Mouse (Mus musculus): ENCODE data around the gene Wee1. TPM values are rescaled to one million over a fixed set of nuclear protein-coding genes. Genes with fewer than 3 reads are reported as not detected.
"Not testable (repeated sequence)": the region's sequence is repeated elsewhere in the genome, so short reads cannot be mapped to it uniquely, and the experiment has no call there.

The Wee1 gene
- polyA plus RNA-seq, 1 experiment from 2014 or later: 35.7 TPM

GRCm38 (mm10) chr7:110138538-110138937 lies 16.7 kb downstream of the Wee1 start:
- no peaks in the 10 kb centered on the region for H3K4me1 ChIP-seq (ENCODE audit: control insufficient read depth, insufficient read depth, low read length)
- no peaks in the 10 kb centered on the region for H3K9me3 ChIP-seq (ENCODE audit: control insufficient read depth, low read length)
- no peak overlapping the region for H3K4me3 ChIP-seq (ENCODE audit: low read length)
- H3K36me3 ChIP-seq (ENCODE audit: control insufficient read depth, insufficient read depth, low read length): peaks cover 98% of the 10 kb centered on the region
- ATAC-seq (ENCODE audit: low FRiP score, low TSS enrichment): no peak
- no peaks in the 10 kb centered on the region for H3K27me3 ChIP-seq (ENCODE audit: control insufficient read depth, insufficient read depth, low read length)
- no peak overlapping the region for H3K27ac ChIP-seq (ENCODE audit: low read depth, low read length)
- H3K4me2 ChIP-seq (replicated peaks; ENCODE audit: low read depth, low read length): no peak overlapping the region
- 83% methylated on average over 2 of the region's 2 CpGs for WGBS
- H3K9ac ChIP-seq (ENCODE audit: low read depth, low read length): no peak overlapping the region

- 89% methylated on average over 1 of the region's 1 CpGs for WGBS
- Histone ChIP-seq H3K27me3 (ENCODE audit: control insufficient read depth, insufficient read depth, low read length) (no peaks in the 10 kb centered on the region), H3K27ac (ENCODE audit: low read depth, low read length) (no peak overlapping the region), H3K9me3 (ENCODE audit: control insufficient read depth, low read length) (no peaks in the 10 kb centered on the region), H3K36me3 (ENCODE audit: control insufficient read depth, insufficient read depth, low read length) (peaks cover 60% of the 10 kb centered on the region), H3K4me2 (replicated peaks; ENCODE audit: low read depth, low read length) (no peak overlapping the region), H3K4me3 (ENCODE audit: low read length) (no peak overlapping the region), H3K4me1 (ENCODE audit: control insufficient read depth, insufficient read depth, low read length) (no peaks in the 10 kb centered on the region), H3K9ac (ENCODE audit: low read depth, low read length) (no peak overlapping the region)
- ATAC-seq (ENCODE audit: low FRiP score, low TSS enrichment): no peak
Measured at GRCm38 (mm10) chr7:110143863-110144262, 22.0 kb downstream of the Wee1 start.

GRCm38 (mm10) chr7:110152891-110153290 lies 31.0 kb downstream of the Wee1 start:
- WGBS: 87% methylated on average over 5 of the region's 5 CpGs
- Histone ChIP-seq H3K9me3 (ENCODE audit: control insufficient read depth, low read length) (no peaks in the 10 kb centered on the region), H3K4me2 (replicated peaks; ENCODE audit: low read depth, low read length) (no peak overlapping the region), H3K4me3 (ENCODE audit: low read length) (no peak overlapping the region), H3K27ac (ENCODE audit: low read depth, low read length) (no peak overlapping the region), H3K27me3 (ENCODE audit: control insufficient read depth, insufficient read depth, low read length) (no peaks in the 10 kb centered on the region), H3K4me1 (ENCODE audit: control insufficient read depth, insufficient read depth, low read length) (peaks cover 8% of the 10 kb centered on the region; the same call in 1 of the 2 replicates), H3K36me3 (ENCODE audit: control insufficient read depth, insufficient read depth, low read length) (no peaks in the 10 kb centered on the region), H3K9ac (ENCODE audit: low read depth, low read length) (no peak overlapping the region)
- ATAC-seq (ENCODE audit: low FRiP score, low TSS enrichment): no peak

- Histone ChIP-seq H3K9ac (ENCODE audit: low read depth, low read length) (no peak overlapping the region), H3K4me2 (replicated peaks; ENCODE audit: low read depth, low read length) (no peak overlapping the region), H3K4me3 (ENCODE audit: low read length) (no peak overlapping the region), H3K27ac (ENCODE audit: low read depth, low read length) (peak overlapping the region; percentile 5; the same call in 1 of the 2 replicates), H3K4me1 (ENCODE audit: control insufficient read depth, insufficient read depth, low read length) (peaks cover 8% of the 10 kb centered on the region; the same call in 1 of the 2 replicates), H3K9me3 (ENCODE audit: control insufficient read depth, low read length) (no peaks in the 10 kb centered on the region), H3K36me3 (ENCODE audit: control insufficient read depth, insufficient read depth, low read length) (no peaks in the 10 kb centered on the region), H3K27me3 (ENCODE audit: control insufficient read depth, insufficient read depth, low read length) (no peaks in the 10 kb centered on the region)
- no peak for ATAC-seq (ENCODE audit: low FRiP score, low TSS enrichment)
- 56% methylated on average over 4 of the region's 4 CpGs for WGBS
Measured at GRCm38 (mm10) chr7:110156712-110157260, 34.9 kb downstream of the Wee1 start.

GRCm38 (mm10) chr7:110157261-110157910 lies 35.5 kb downstream of the Wee1 start:
- Histone ChIP-seq H3K27ac (ENCODE audit: low read depth, low read length) (peak overlapping the region; percentile 5; the same call in 1 of the 2 replicates), H3K9ac (ENCODE audit: low read depth, low read length) (no peak overlapping the region), H3K4me2 (replicated peaks; ENCODE audit: low read depth, low read length) (no peak overlapping the region), H3K36me3 (ENCODE audit: control insufficient read depth, insufficient read depth, low read length) (no peaks in the 10 kb centered on the region), H3K4me1 (ENCODE audit: control insufficient read depth, insufficient read depth, low read length) (peaks cover 8% of the 10 kb centered on the region; the same call in 1 of the 2 replicates), H3K27me3 (ENCODE audit: control insufficient read depth, insufficient read depth, low read length) (no peaks in the 10 kb centered on the region), H3K4me3 (ENCODE audit: low read length) (no peak overlapping the region), H3K9me3 (ENCODE audit: control insufficient read depth, low read length) (no peaks in the 10 kb centered on the region)
- no peak for ATAC-seq (ENCODE audit: low FRiP score, low TSS enrichment)
- 24% methylated on average over 7 of the region's 7 CpGs for WGBS

- ATAC-seq (ENCODE audit: low FRiP score, low TSS enrichment): no peak
- 74% methylated on average over 3 of the region's 3 CpGs for WGBS
- H3K9me3 ChIP-seq (ENCODE audit: control insufficient read depth, low read length): no peaks in the 10 kb centered on the region
- H3K27me3 ChIP-seq (ENCODE audit: control insufficient read depth, insufficient read depth, low read length): no peaks in the 10 kb centered on the region
- H3K4me2 ChIP-seq (replicated peaks; ENCODE audit: low read depth, low read length): no peak overlapping the region
- peaks cover 8% of the 10 kb centered on the region; the same call in 1 of the 2 replicates for H3K4me1 ChIP-seq (ENCODE audit: control insufficient read depth, insufficient read depth, low read length)
- no peak overlapping the region for H3K27ac ChIP-seq (ENCODE audit: low read depth, low read length)
- H3K9ac ChIP-seq (ENCODE audit: low read depth, low read length): no peak overlapping the region
- no peak overlapping the region for H3K4me3 ChIP-seq (ENCODE audit: low read length)
- no peaks in the 10 kb centered on the region for H3K36me3 ChIP-seq (ENCODE audit: control insufficient read depth, insufficient read depth, low read length)
Measured at GRCm38 (mm10) chr7:110158073-110158472, 36.2 kb downstream of the Wee1 start.

- not testable (repeated sequence) for H3K9me3 ChIP-seq (ENCODE audit: control insufficient read depth, low read length); H3K36me3 ChIP-seq (ENCODE audit: control insufficient read depth, insufficient read depth, low read length); H3K4me1 ChIP-seq (ENCODE audit: control insufficient read depth, insufficient read depth, low read length); H3K27ac ChIP-seq (ENCODE audit: low read depth, low read length); ATAC-seq (ENCODE audit: low FRiP score, low TSS enrichment); H3K9ac ChIP-seq (ENCODE audit: low read depth, low read length); H3K4me2 ChIP-seq (replicated peaks; ENCODE audit: low read depth, low read length); H3K4me3 ChIP-seq (ENCODE audit: low read length); H3K27me3 ChIP-seq (ENCODE audit: control insufficient read depth, insufficient read depth, low read length)
Measured at GRCm38 (mm10) chr7:110160109-110160508, 38.3 kb downstream of the Wee1 start.

- ATAC-seq (ENCODE audit: low FRiP score, low TSS enrichment): no peak
Measured at GRCm38 (mm10) chr7:110160601-110161000, 38.8 kb downstream of the Wee1 start.

GRCm38 (mm10) chr7:110163024-110163423 lies 41.2 kb downstream of the Wee1 start:
- H3K27ac ChIP-seq (ENCODE audit: low read depth, low read length): no peak overlapping the region
- no peaks in the 10 kb centered on the region for H3K9me3 ChIP-seq (ENCODE audit: control insufficient read depth, low read length)
- no peak overlapping the region for H3K4me3 ChIP-seq (ENCODE audit: low read length)
- no peak for ATAC-seq (ENCODE audit: low FRiP score, low TSS enrichment)
- 89% methylated on average over 6 of the region's 6 CpGs for WGBS
- H3K4me1 ChIP-seq (ENCODE audit: control insufficient read depth, insufficient read depth, low read length): no peaks in the 10 kb centered on the region
- no peaks in the 10 kb centered on the region for H3K36me3 ChIP-seq (ENCODE audit: control insufficient read depth, insufficient read depth, low read length)
- H3K27me3 ChIP-seq (ENCODE audit: control insufficient read depth, insufficient read depth, low read length): no peaks in the 10 kb centered on the region
- no peak overlapping the region for H3K4me2 ChIP-seq (replicated peaks; ENCODE audit: low read depth, low read length)
- H3K9ac ChIP-seq (ENCODE audit: low read depth, low read length): no peak overlapping the region

More at GRCm38 (mm10) chr7:110160601-110161000, 38.8 kb downstream of the Wee1 start:
- Histone ChIP-seq H3K4me3 (ENCODE audit: low read length) (no peak overlapping the region), H3K36me3 (ENCODE audit: control insufficient read depth, insufficient read depth, low read length) (no peaks in the 10 kb centered on the region), H3K27ac (ENCODE audit: low read depth, low read length) (no peak overlapping the region), H3K4me2 (replicated peaks; ENCODE audit: low read depth, low read length) (no peak overlapping the region), H3K4me1 (ENCODE audit: control insufficient read depth, insufficient read depth, low read length) (peaks cover 8% of the 10 kb centered on the region; the same call in 1 of the 2 replicates), H3K9ac (ENCODE audit: low read depth, low read length) (no peak overlapping the region), H3K27me3 (ENCODE audit: control insufficient read depth, insufficient read depth, low read length) (no peaks in the 10 kb centered on the region), H3K9me3 (ENCODE audit: control insufficient read depth, low read length) (no peaks in the 10 kb centered on the region)
